Mouse (Mus musculus) frontal cortex, adult 2 months (tissue): ENCODE measurements around the gene Gm4559. TPM values are rescaled to one million over a fixed set of nuclear protein-coding genes. Genes with fewer than 3 reads are reported as not detected.
"Not testable (repeated sequence)": the region's sequence is repeated elsewhere in the genome, so short reads cannot be mapped to it uniquely, and the experiment has no call there.

Experiments
- DNase-seq, 2 experiments: peaks; one replicate each; pipeline ENCODE4 v3.0.0; 2022; ENCODE audit warnings: low spot score in 1 of 2; ENCODE audit errors: extremely low spot score in 1 of 2
- polyA plus RNA-seq: library from polyadenylated mRNA; depleted of rRNA; stranded (reverse); fragments of >200 nt; gene quantifications from 2 replicates; pipeline ENCODE4 v1.2.3, GENCODE M21; 2012; rRNA removed

Gene Gm4559
- polyA plus RNA-seq, 1 experiment = not detected

GRCm38 (mm10) chr7:142279291-142279690 is 5.1 kb upstream of the Gm4559 start:
- DNase-seq = not testable (repeated sequence)

GRCm38 (mm10) chr7:142278183-142278582 is 4.0 kb upstream of the Gm4559 start:
- DNase-seq = peak in 1 of 2 experiments; percentile 78

- DNase-seq = not testable (repeated sequence)
Measured at GRCm38 (mm10) chr7:142258254-142258653, 15.9 kb downstream of the Gm4559 start, which contains the start of gene Gm2431. Gene Gm2431, minus strand, starts transcription at chr7:142258354.

GRCm38 (mm10) chr7:142255517-142255916 is 18.6 kb downstream of the Gm4559 start:
- DNase-seq = peak in 1 of 2 experiments; percentile 60

GRCm38 (mm10) chr7:142249824-142250223 is 24.3 kb downstream of the Gm4559 start:
- DNase-seq = peak in 1 of 2 experiments; percentile 65

GRCm38 (mm10) chr7:142240978-142241377 is 33.2 kb downstream of the Gm4559 start, which contains the start of gene Gm40460:
Gene Gm40460, minus strand, starts transcription at chr7:142241078.
- DNase-seq = no peak

GRCm38 (mm10) chr7:142231540-142231939 is 42.6 kb downstream of the Gm4559 start:
- DNase-seq = no peak

GRCm38 (mm10) chr7:142229871-142230270 is 44.3 kb downstream of the Gm4559 start, which contains the start of gene Krtap5-5:
Gene Krtap5-5, minus strand, starts transcription at chr7:142229971.
- DNase-seq = not testable (repeated sequence)

- no peak for DNase-seq
Measured at GRCm38 (mm10) chr7:142224518-142224917, 49.6 kb downstream of the Gm4559 start.

Other genes with a start within 250 kb of the Gm4559 start
- gene Mob2, start 213.3 kb downstream of the Gm4559 start, polyA plus RNA-seq = 42.2 and 42.9 TPM in 2 replicates
- 110 and 114 TPM in 2 replicates for gene Dusp8, start 178.5 kb downstream of the Gm4559 start, polyA plus RNA-seq
- not detected in 2 replicates for gene Gm45618, start 153.6 kb downstream of the Gm4559 start, polyA plus RNA-seq
- gene Gm39115, start 138.3 kb downstream of the Gm4559 start, polyA plus RNA-seq = not detected in 2 replicates
- gene Gm45337, start 129.8 kb downstream of the Gm4559 start, polyA plus RNA-seq = not detected in 2 replicates
- not detected in 2 replicates for gene Gm29735, start 117.2 kb downstream of the Gm4559 start, polyA plus RNA-seq
- gene Gm4553, start 108.6 kb downstream of the Gm4559 start, polyA plus RNA-seq = not detected in 2 replicates
- not detected in 2 replicates for gene Krtap5-2, start 98.4 kb downstream of the Gm4559 start, polyA plus RNA-seq
- not detected in 2 replicates for gene Gm10153, start 84.0 kb downstream of the Gm4559 start, polyA plus RNA-seq
- 0.06 and 0.13 TPM in 2 replicates for gene Krtap5-3, start 73.0 kb downstream of the Gm4559 start, polyA plus RNA-seq
- not detected in 2 replicates for gene Gm7579, start 62.5 kb downstream of the Gm4559 start, polyA plus RNA-seq
- gene Krtap5-5, start 44.4 kb downstream of the Gm4559 start, polyA plus RNA-seq = not detected in 2 replicates
- gene Gm40460, start 33.3 kb downstream of the Gm4559 start, polyA plus RNA-seq = not detected in 2 replicates
- gene Gm2431, start 16.0 kb downstream of the Gm4559 start, polyA plus RNA-seq = not detected in 2 replicates
- 0.21 TPM in 1 of 2 replicates, not detected in the other for gene Krtap5-1, start 22.8 kb upstream of the Gm4559 start, polyA plus RNA-seq
- gene Krtap5-4, start 29.2 kb upstream of the Gm4559 start, polyA plus RNA-seq = not detected in 2 replicates
- gene Ifitm10, start 99.4 kb upstream of the Gm4559 start, polyA plus RNA-seq = 36.7 and 45.5 TPM in 2 replicates
- gene Gm49369, start 108.3 kb upstream of the Gm4559 start, polyA plus RNA-seq = 0.17 and 0.40 TPM in 2 replicates
- 383 and 391 TPM in 2 replicates for gene Ctsd, start 113.7 kb upstream of the Gm4559 start, polyA plus RNA-seq
- not detected in 2 replicates for gene Syt8, start 160.5 kb upstream of the Gm4559 start, polyA plus RNA-seq
- 1.7 and 2.0 TPM in 2 replicates for gene Tnni2, start 167.4 kb upstream of the Gm4559 start, polyA plus RNA-seq
- 11.0 and 11.2 TPM in 2 replicates for gene Lsp1, start 186.4 kb upstream of the Gm4559 start, polyA plus RNA-seq
- 0.50 and 1.8 TPM in 2 replicates for gene Tnnt3, start 224.5 kb upstream of the Gm4559 start, polyA plus RNA-seq